Mouse (Mus musculus): Measurements from ENCODE around the gene B230217C12Rik. TPM values are rescaled to one million over a fixed set of nuclear protein-coding genes. Genes with fewer than 3 reads are reported as not detected.

Gene B230217C12Rik
- under 1 TPM; 0.83 to 0.87 TPM for total RNA-seq (2021)

GRCm38 (mm10) chr11:97840539-97840954 lies at the start of gene B230217C12Rik:
B230217C12Rik (plus strand) TSS chr11:97840780.
- DNase-seq (ENCODE audit: low spot score) = no peak
- intact Hi-C loops (cut with DNase I) = loop anchor here (2.0 to 5.0 kb wide), 2 partner anchors 40 to 42 kb away; partner anchors contain the start of gene Fbxo47

DNA sequence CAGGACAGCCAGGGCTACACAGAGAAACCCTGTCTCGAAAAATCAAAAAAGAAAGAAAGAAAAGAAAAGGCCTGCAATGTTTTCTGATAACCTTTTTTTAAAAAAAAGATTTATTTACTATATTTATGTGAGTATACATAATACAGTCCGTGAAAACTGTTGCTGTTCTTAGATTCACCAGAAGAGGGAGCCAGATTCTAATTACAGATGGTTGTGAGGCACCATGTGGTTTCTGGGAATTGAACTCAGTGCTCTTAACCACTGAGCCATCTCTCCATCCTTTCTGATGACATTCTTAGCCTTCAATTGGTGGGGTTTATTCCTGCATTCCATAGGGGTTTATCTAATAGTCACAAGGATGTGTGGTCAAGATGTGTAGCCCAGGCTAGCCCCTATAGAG lies 47.4 kb upstream of the B230217C12Rik start:
- intact Hi-C loops (cut with DNase I) = loop anchor here (2.0 kb wide), 1 partner anchor 196 kb away; no protein-coding TSS in a partner anchor
- no peak for DNase-seq (ENCODE audit: low spot score)

GRCm38 (mm10) chr11:97796910-97797309 lies 43.7 kb upstream of the B230217C12Rik start:
- DNase-seq (ENCODE audit: low spot score) = no peak
- intact Hi-C loops (cut with DNase I) = no loop called here

DNA sequence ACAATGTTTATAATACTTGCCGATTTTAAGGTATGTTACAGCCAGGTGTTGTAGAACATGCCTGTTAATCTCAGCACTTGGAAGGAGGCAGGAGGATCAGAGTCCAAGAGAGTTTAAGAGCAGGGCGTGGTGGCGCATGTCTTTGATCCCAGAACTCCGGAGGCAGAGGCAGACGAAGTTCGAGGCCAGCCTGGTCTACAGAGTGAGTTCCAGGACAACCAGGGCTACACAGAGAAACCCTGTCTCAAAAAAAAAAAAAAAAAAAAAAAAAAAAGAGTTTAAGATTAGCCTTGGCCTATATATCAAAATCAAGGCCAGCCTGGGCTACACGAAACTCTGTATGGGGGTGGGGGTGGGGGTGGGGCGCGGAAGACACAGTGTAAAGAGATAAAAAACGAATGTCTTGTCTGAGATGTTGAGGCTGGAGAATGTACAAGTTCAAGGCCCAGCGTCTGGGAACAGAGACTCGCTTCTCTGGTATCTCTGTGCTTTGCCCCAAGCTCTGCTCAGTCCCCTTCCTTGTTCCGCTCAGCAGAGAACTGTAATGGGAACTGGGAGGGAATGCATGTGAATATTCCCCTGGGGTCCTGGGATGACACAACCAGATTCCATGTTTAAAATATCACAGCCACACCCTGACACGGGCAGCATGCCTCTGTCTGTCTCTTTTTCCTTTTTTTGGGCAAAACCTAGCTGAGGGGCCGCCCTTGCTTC lies 43.1 kb upstream of the B230217C12Rik start:
- DNase-seq (ENCODE audit: low spot score) = no peak

DNA sequence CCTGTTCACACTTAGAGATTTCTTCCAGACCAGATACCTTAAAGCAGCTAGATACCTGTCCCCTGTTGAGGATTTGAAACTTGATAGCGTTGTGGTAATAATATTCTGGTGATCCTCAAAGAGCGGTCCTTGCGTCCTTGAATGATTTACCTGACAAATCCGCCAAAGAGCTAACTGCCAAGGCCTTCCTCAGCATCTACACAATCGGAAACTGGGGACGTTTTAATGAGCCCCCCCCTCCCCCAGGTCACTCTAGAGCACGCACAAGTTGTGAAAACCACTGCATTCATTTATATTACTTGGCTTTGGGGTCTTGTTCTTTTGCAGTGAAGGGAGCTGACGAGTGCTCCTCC lies 42.5 kb upstream of the B230217C12Rik start:
- intact Hi-C loops (cut with DNase I) = no loop called here
- no peak for DNase-seq (ENCODE audit: low spot score)

More for the DNA sequence above, 43.1 kb upstream of the B230217C12Rik start:
- intact Hi-C loops (cut with DNase I) = no loop called here

DNA sequence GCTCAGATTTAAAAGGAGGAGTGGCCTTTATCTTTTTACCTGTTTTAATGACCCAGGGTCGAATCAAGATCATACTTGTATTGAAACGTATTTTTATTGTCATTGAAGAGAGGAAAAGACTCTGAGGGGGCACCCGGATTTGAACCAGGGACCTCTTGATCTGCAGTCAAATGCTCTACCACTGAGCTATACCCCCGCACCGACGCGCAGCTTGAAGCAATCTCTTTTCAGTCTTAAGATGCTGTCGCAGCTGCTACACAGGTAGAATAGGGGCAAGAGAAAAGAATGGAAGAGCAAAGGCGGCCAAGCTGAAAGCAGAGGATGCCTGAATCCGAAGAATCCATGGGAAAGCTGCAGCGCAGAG lies 41.8 kb upstream of the B230217C12Rik start, which contains the start of gene Lasp1:
Gene Lasp1 (plus strand): TSS at position 219 of the 364 bp plus-strand sequence.
- intact Hi-C loops (cut with DNase I) = no loop called here
- DNase-seq (ENCODE audit: low spot score) = no peak

- peak; percentile 80 for DNase-seq (ENCODE audit: low spot score)
- intact Hi-C loops (cut with DNase I) = no loop called here
Observed at GRCm38 (mm10) chr11:97799146-97799993, 41.2 kb upstream of the B230217C12Rik start.

GRCm38 (mm10) chr11:97799994-97800690 lies 40.4 kb upstream of the B230217C12Rik start:
- DNase-seq (ENCODE audit: low spot score) = peak; percentile 71
- intact Hi-C loops (cut with DNase I) = loop anchor here (2.0 kb wide), 2 partner anchors 21 to 41 kb away; partner anchors contain the start of gene B230217C12Rik

DNA sequence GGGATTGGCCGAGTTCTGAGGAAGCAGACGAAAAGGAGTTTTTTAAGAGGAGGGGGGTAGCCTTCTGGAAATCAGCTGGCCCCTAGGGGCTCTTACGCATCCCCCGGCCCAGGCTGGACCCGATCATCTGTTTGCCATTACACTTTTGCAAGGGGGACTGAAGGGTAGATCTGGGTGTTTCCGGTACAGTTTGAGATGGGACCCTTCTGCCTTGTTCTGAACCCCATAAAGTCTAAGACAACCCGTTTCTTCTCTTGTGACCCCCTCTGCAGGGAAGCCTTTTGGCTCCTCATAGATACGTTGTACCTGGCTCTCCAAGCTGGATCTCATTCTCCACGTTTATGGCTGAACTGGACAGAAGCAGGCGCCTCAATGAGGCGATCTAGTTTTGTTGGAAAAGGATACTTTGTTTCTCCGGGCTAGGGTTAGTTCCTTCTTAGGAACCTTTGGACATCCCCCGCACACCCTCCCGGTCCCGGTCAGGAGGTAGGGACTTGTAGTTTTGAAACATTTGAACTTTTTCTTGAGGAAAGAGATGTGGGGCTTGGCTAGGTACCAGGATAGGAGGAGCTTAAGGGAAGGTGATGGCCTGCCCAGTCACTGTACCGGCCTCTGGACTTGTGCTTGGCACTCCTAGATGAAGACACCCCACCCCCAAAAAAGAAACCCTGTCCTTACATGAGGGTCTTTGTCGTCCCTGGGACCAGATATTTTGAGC lies 39.7 kb upstream of the B230217C12Rik start:
- intact Hi-C loops (cut with DNase I) = loop anchor here (2.0 kb wide), 2 partner anchors 20 to 40 kb away; partner anchors contain the start of gene B230217C12Rik

DNA sequence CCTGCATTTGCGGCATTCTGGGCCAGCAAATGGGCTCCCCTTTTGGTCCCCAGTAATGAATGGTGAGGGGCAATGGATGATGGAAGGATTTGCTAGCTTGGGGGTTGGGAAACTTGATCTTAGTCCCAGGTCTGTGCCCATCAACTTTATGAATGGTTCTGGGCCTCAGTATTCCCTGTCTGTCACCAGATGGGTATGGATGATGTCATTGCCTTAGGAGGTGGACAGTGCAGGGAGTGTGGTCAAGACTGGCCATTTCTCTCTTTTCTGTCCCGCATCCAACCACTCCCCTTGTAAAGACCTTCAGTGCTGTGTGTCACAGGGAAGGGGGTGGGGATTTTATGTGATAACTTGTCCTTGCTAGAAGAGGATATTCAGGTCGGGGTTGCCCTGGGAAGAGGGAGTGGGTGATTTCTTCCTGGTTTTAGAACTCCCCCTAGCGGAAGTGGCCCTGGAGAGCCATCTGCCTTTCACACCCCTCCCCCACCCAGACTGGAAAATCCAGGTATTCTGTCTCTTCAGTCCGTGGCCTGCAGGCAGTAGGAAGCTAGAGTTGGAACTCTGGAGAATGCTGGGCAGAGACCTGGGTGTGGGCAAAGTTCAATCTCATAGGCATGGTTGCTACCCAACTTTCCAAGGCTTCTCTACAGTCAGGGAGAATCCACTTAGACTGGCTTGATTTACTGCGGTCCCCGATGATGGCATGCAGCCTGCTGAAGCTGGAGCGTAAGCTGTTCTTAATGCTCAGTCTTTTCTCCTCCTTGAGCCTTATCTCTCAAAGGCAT lies 39.0 kb upstream of the B230217C12Rik start:
- no peak for DNase-seq (ENCODE audit: low spot score)
- intact Hi-C loops (cut with DNase I) = loop anchor here (2.0 kb wide), 2 partner anchors 19 to 39 kb away; partner anchors contain the start of gene B230217C12Rik

More for the DNA sequence above, 39.7 kb upstream of the B230217C12Rik start:
- no peak for DNase-seq (ENCODE audit: low spot score)

DNA sequence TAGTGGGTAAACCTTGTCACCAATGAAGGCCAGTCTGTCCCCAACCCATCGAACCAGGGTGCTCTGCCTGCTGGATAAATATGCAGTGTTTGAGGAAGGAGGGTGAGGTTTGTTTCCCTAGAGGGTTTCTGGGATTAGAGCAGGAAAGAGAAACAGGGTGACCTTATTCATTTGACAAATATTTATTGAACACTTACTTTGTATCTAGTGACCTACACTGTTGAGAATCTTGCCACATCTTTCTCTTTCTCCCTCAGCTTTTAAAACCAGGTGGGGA lies 38.4 kb upstream of the B230217C12Rik start:
- intact Hi-C loops (cut with DNase I) = no loop called here
- DNase-seq (ENCODE audit: low spot score) = no peak

GRCm38 (mm10) chr11:97802495-97802894 lies 38.1 kb upstream of the B230217C12Rik start:
- intact Hi-C loops (cut with DNase I) = no loop called here
- no peak for DNase-seq (ENCODE audit: low spot score)

DNA sequence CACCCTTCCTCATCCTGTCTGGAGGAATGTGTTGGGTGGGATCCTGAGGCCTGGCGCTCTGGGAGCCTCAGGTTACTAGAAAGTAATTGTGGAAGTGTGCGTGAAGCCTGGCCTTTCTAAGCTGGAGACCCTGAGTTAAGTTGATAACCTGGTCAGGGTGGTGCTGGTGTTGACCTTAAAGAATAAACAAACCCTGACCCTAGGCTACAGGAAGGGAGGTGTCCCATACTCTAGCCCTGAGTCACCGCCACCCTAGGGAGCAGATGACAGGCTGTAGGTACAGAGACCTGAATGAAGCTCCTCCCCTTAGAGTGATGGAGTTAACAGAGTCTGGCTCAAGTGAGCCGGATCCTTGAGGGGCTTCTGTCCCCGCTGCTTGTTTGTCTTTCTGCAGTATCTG lies 36.7 kb upstream of the B230217C12Rik start:
- intact Hi-C loops (cut with DNase I) = no loop called here
- no peak for DNase-seq (ENCODE audit: low spot score)

DNA sequence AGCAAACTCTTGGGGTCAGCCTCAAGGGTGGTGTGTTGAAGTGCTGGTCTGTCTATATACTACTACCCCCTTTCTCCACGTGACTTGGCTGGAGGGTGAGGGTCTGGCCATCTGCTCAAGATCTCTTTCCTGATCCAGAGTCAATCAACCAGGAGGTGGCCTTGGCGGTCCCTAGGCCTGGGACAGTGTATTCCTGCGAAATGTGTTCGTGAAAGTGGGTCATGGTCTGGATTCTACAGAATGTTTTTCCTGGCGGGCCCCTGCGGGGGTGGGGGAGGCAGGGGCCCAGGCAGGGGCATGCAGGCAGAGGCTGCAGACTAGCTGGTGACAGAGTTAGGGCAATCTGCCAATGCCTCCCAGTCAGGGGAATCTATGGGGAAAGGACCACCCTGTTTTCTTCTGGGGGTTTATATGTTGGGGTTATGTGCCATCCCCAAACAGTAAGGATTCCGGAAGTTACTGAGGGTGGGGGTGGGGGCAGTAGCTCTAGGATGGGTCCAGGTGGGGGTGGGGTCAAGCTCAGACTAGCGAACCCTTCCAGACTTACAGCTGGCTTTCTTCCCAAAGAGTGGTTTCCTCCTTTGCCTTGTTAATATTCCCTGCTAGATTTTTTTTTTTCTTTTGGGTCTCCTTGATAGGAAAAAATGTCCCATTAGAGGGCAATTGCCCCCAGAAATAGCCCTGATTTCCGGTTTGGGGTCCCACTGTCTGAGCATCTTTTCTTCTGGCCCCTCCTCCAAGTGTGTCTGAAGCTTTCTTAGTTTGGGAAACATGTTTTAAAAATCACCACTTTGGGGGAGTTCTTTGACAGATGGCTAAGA lies 35.5 kb upstream of the B230217C12Rik start:
- DNase-seq (ENCODE audit: low spot score) = no peak
- intact Hi-C loops (cut with DNase I) = no loop called here

DNA sequence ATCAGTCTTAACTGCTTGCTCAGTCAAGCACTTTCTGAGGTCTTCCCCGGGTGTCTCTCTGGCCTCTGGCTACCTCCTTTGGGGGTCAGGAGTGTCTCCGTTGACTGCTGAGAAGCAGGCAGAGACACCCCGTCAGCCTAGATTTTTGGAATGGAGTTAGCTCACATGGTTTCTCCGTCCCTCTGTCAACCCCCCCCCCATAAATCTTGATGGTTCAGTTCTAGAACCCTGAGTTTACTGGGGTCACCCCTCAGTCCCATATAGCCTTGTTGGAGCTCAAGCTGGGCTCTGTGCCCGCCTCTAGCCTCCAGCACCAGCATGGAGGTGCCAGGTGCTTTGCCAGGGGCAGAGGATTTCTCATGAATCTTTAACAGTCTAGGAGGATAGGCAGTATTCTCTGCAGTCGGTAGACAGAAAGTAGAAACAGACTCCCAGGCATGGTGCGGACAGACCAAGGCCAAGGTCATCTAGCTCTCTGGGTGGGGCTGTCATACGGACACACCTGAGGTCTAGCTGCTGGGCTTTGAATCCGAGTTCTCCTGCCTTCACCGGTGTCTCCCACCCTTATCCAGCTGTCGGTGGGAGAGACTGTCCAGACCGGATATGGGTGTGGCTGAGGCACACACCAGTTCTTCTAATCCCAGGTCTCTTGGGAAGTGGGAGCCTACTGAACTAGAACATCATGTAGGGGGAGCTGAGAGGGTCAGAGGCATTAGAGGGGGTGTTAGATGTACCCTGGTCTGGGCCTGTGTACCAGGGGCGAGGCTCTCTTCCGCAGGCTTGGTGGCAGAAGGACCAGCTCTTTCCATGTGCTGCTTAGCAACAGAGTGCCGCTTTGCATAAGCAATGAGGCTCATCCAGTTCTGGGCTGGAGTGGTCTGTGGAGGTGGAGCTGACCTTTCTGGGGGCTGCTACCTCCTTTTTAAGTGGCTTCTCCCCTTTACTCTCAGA lies 34.6 kb upstream of the B230217C12Rik start:
- intact Hi-C loops (cut with DNase I) = no loop called here

GRCm38 (mm10) chr11:97806613-97806964 lies 34.0 kb upstream of the B230217C12Rik start:
- intact Hi-C loops (cut with DNase I) = no loop called here
- no peak for DNase-seq (ENCODE audit: low spot score)

More for the DNA sequence above, 34.6 kb upstream of the B230217C12Rik start:
- no peak for DNase-seq (ENCODE audit: low spot score)

- no peak for DNase-seq (ENCODE audit: low spot score)
- intact Hi-C loops (cut with DNase I) = no loop called here
Observed at GRCm38 (mm10) chr11:97807626-97808025, 33.0 kb upstream of the B230217C12Rik start.

All from heart, postnatal 25 days (tissue).